Mouse (Mus musculus): Measurements from ENCODE around the gene Sec13.
A peak's percentile ranks its signal among the peaks of the same experiment; 100 is the strongest.
"Not testable (repeated sequence)": the region's sequence is repeated elsewhere in the genome, so short reads cannot be mapped to it uniquely, and the experiment has no call there.

Sec13 gene

DNA sequence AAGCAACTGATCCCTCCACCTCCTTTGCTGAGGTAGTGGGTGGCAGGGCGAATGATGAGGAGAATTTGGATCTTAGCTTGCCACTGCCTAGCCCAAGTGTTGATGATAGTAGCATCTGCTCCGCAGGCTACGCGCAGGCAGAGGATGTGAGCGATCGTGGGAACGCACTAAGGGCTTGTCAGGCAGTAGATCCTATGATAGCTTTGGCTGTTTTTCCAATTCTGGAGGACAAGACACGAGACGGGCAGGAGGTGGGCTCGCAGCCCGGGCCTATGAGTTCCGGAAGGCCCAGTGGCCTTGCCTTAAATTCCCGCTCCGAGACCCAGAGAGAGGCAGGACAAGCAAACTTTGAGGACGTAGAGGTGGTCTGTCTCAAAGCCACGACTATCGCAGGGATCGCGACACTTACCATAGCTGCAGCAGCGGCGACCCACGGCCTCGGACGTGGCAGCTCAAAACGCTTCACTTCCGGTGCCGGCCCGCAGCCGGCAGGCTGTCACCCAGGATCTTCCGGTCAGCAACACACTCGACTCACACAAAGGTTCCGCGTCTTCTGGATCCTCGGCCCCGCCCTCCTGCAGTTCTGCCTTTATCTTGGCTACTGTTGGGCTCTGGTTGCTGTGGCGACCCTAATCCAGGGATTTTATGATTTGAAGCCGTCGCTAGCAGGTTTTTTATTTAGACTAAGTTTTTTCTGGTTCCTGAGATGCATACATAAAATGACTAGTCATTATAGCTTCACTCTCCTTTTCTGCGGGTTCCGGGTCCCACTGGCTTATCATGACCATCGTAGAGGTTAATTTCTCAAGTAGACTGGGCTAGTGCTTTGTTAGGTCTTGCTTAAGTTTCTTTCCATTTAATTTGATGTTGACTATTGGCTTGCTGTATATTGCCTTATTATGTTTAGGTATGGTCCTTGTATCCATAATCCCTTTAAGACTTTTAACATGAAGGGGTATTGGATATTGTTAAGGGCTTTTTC is at the start of gene Sec13:
TSS of gene Sec13 (minus strand) at position 508 of the 982 bp plus-strand sequence.
- DNase-seq, result peak; percentile 77 to 88

DNA sequence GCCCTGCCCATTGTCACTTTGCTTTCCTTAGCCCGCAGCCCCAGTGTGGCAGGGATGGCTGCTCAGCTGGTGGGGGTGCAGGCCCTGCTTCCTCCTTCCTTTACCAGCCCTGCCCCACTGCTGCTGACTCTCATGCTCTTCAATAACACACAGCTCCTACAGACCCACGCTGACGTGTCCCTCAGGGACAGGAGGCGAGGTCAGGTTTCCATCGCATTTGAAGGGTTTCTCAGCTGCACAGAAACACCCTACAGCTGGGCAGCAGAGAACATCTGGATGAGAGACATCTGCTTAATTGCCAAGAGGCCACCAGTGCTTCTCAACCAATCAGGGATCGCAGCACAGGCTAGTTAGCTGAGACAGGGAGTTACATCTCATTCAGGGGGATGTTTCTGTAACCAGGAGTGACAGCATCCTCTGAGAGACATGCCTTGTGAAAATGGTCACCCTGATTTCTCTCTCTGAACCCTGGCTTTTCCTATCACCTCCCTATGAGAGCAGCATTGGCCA is 47.0 kb upstream of the Sec13 start:
- DNase-seq, result no peak

DNA sequence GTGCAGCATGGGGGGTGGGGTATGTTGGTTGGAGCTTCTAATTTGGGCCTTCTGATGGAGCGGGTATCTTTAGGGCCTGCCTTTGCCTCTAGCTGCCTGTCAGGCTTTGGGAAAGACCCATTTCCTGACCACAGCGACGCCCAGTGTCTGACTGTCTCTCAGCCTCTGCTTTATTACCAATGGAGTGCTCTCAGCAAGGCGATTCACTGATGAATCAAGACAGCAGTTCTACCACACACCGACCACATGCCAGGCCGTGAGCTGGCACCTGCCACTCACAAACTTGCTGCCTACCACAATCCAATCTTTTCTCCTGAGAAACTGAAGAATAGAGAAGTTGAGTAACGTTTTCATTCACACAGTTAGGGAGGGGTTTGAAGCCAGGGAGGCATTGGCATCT is 45.1 kb upstream of the Sec13 start:
- DNase-seq, result no peak

DNA sequence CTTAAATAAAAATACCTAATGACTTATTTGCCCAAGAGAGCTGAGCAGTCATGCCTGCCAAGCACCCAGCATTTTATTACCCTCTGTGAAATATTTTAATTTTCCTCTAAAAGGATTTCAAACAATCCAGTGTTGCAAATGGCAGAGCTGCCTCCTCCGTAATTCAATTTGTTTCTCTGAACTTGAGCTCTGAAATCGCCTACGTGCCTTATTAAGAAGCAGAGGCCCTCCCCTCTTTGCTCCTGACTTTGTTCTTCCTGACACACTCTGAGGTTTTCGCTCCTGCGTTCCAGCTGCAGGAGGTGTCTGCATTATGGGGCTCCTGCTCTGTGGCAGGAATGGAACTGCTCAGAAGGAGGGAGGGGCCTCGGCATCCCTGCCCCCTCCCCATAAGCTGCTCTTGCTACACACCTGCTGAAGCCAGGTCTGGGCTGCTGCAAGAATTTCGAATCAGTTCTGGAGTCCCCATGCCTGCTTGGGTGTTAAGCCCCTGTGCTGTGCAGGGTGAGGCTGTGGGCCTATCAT is 37.7 kb upstream of the Sec13 start:
- DNase-seq, result no peak

DNA sequence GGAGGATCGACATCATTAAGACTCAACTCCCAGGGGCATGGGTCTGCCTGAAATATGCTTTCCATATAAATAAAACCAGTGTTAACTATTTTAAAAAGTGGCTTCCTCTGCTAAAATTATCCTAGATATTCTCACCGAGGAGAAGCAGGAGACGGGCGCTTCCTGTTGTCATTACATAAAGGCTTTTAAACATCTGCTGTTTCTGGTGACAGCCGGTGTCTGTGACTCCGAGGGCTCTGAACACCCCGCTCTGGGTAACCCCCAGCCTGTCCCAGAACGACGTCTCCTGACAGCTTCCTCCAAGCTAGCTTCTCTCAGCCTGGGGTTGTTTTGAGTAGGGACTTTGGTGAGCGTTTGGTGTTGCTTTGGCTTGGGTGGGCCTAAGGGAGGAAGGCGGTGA is 28.3 kb upstream of the Sec13 start:
- no peak for DNase-seq

DNA sequence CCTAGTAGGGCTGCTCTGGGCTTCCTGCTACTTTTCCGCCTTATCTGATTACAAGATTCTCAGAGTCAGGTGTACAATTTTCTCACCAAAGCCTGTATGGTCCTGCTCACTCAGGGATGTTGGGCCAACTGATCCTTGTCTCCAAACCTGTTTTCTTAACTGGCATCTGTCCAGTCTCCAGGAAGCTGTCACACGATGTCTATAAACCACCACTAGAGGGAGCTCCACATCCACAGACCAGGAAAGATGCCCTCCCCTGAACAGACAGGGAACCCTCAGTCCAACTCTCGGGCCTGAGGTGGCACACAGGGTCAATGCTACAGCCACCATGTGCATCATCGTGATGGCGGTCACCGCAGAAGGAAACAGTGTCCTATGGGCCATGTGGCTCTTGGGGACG is 21.1 kb upstream of the Sec13 start:
- peak; percentile 71 to 74 for DNase-seq

DNA sequence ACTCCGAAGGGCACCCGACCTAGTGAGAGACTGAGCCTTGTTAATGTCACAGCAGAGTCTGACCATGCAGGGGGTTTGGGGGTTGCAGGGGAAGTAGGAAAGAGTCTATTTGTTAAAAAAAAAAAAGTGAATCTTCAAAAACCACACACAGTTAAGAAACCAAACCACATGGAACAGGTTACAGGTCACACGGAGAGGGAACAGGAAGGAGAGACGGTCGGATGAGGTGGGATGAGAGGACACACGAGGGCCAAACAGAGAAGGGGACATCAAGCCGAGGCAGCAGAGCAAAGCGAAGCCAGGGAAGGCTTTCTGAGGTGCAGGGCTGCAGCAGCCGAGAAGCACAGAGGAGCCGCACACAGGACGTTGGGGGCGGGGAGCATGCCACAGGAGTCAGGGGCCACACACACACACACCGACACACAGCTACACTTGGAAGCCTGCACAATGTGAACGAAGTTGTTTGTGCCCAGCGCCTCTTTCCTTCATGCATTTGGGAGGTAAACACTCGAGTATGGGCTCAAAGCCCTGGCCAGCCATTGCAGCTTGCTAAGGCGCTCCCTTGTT is 8.7 kb upstream of the Sec13 start:
- no peak for DNase-seq

DNA sequence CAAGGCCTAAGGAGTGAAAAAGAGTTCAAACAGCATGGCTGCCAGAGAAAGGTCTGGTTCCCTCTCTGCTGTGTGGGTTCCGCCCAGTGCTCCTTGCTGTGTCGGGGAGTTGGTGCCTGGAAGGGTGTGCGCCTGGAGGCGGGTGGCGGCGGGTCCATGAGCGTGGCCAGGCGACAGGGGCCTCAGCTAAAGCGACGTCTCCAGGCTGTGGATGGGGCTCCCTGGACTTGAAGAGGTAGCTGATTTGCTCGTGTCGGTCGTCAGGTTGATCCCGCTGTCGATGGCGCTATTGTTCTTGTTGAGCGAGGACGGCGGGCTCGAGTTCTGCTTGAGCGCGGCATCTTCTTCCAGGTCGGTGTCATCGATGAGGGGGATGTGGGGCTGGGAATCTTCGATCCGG is 7.8 kb upstream of the Sec13 start:
- no peak for DNase-seq

DNA sequence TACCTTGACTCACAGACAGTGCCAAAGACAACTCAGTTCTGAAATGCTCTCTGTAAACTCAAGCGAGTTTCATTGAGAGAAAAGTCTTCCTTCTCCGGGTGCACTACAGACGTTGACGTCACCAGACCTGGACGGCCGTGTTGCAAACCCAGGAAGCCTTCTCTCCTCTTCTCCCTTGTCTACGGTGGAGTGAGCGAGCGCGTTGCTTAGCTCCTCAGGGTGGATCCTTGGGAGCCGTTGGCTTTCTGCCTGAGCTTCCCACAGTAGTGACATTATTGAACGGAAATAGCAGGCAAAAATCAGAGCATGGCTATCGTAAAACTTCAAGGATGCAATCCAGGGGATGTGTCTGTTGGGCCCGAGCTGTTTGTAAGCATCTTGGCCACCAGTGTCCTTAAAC is 6.7 kb upstream of the Sec13 start:
- no peak for DNase-seq

DNA sequence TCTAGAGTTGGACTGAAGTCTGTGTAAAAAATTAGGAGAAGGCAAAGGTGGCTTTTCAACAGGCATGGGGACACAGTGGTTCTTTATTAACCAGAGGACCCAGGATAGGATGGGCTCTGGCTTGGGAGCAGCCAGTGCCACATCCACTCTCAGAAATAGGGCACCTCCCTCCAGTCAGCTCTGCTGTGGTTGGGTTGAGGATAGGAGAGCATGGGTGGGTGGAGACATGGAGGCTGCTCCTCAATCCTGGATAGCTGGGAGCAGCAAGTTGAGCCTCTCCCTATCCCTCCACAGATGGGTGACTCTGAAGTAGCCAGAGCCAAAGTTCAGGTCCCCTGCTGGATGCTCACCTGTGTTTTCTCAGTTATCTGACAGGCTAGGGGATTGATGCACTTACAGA is 4.6 kb upstream of the Sec13 start:
- DNase-seq, result no peak

DNA sequence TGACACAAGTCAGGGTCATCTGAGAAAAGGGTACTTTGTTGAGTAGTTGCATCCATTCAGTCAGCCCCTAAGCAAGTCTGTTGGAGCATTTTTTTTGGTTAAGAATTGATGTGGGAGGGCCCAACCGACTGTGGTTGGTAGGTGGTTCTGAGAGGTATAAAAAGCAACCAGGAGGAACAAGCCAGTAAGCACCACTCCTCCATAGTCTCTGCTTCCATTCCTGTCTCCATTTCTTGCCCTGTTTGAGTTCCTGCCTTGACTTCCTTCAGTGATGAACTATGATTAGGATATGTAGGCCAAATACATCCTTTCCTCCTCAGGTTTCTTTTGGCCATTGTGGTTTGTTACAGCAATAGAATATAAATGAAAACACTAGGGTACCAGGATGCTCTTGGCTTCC is 2.6 kb upstream of the Sec13 start:
- DNase-seq, result no peak

DNA sequence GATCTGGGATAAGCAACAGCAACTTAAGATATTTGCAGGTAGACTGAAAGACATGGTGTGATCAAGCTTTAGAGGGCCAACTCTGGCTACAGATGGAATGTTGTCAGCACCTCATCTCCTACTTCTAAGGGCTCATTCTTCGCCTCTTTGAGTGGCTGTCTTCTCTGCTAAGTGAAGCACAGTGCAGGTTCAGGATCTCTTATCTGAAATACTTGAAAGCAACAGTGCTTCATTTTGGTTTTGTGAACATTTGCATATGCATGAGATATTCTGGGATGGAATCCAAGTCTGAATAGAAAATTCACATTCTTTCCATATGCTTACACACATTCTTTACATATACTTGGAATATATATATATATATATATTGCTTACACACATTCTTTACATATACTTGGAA is 1.8 kb upstream of the Sec13 start:
- no peak for DNase-seq

DNA sequence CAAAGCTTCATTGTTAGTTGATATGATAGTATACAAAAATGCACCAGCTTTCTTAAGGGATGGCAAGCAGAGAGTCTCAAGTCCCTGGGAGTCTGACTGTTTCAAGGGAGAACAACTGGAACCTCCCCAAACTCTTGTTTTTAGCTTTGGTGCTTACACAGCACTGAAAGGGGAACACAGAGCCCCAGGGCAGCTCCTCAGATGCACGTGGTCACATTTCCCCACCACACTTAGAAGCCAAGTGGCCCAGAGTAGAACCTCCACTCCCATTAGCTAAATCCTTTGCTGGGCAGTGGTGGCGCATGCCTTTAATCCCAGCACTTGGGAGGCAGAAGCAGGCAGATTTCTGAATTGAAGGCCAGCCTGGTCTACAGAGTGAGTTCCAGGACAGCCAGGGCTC is 882 bp upstream of the Sec13 start:
- DNase-seq, result no peak

DNA sequence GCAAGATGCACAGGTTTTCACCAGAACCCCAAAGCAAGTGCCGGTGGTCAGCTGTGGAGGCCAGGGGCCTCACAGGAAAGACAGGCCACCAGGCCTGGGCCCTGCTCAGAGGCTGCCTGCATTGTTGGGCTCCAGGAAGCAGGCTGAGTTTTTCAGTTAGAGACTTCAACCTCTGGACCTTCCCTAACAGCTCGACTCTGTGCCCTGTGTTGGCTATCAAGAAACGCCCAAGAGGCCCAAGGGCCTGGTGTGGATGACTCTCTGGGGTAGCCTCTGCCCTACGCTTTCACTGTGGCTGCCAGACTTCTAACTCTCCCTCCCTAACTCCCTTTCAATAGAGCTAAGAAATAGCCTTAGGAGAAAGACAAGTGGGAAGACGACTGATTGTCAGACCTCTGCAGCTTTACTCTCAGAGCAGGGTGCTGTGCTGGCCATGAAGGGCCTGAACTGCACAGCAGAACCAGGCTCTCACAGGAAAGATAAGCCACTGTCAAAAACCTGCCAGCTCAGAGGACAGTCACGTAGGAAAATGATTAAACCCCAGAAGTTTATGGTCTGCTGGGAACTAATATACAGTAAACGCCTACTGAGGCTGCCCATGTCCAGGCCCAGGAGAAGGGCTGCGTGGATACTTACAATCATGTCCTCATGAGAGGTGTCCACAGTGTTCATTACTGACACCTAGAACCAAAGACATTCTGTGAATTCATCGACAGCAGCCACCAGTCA is 3.1 kb downstream of the Sec13 start:
- DNase-seq, result no peak

DNA sequence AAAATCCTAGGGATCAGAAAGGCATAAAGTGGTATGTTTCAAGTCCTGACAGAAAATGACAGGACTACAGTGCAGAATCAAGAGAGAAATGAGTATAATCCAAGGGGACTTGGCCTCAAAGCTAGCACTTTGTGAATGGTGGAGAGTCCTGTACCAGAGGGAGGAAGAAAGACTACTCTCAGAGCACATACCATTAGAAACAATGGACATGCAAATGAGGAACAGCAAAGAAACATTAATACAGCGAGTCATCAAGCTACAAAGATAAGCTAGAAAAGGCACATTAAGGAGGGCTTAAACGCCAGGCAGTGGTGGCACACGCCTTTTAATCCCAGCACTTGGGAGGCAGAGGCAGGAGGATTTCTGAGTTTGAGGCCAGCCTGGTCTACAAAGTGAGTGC is 9.2 kb downstream of the Sec13 start:
- DNase-seq, result no peak

DNA sequence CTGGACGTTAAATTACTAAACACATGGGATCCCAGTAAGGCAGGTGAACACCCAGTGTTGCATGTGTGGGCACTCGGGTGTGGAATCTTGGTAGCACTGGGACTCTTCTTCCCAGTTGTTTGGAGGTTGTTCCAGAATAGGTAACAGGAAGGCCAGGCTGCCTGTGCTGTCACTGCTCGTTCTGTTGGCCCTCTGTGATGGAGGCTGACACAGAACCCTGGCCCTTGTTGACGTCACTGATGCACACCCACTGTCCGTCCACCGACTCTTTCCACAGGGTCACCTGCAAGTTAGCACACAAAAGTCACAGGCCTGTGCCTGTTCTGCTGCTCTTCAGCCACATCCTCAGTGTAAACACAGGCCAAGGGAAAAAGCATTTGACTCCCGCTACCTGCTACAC is 12.4 kb downstream of the Sec13 start:
- DNase-seq, result no peak

DNA sequence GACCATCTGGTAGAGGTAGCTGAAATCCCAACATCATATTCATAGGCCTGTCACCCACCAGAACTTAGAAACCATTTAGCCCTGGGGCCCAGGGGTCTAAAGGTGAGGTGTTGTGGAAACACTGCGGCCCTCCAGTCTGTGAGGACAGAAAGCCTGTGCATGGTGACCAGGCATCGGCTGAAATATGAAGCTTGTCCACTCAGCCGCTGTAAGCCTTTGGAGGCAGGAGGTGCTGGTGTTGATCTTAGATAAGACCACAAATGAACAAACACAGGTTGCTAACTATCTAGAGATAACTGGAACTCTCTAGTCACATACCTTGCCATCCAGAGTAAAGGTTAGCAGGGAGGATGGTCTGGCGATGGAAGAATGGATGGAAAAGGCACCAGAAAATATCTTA is 19.5 kb downstream of the Sec13 start:
- no peak for DNase-seq

DNA sequence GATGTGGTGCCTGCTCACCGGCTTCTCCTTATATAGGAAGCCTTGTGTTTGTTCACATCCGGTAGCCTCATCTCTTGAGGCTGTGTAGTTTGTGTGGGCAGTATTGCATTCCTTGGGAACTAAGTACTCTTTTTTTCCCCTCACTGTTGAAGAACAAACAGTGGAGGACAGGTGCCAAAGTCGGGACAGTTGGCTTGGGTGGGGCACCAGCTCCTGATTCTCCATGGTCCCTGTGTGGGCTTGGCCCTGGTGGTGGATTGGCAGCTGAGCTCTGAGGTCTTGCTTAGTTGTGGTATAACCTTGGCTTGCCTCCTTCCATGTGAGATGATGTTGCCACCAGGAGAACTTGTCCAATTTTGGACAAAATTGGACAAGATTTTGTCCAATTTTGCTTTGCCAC is 20.7 kb downstream of the Sec13 start, which contains the start of gene Ghrl:
TSS of gene Ghrl (minus strand) at position 3 of the 400 bp plus-strand sequence.
- DNase-seq, result no peak

DNA sequence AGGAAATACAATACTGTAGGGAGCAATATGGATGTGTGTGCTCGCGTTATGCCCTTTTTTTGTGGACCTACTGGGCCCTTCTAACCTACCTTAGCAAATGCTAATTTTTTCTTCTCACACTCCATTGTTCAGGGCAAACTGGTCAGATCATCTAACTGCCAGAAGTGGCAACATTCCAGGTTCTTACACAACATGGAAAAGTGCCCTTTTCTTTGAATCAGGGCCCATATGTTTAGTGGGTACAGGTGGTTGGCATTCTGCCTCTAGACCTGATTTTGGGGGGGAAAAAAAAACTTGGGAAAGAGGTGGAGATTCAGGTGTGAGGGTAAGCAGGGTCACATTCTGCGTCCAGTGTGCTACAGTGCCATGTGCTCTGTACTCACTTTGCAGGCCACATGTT is 23.0 kb downstream of the Sec13 start:
- DNase-seq, result peak; percentile 53 to 58

DNA sequence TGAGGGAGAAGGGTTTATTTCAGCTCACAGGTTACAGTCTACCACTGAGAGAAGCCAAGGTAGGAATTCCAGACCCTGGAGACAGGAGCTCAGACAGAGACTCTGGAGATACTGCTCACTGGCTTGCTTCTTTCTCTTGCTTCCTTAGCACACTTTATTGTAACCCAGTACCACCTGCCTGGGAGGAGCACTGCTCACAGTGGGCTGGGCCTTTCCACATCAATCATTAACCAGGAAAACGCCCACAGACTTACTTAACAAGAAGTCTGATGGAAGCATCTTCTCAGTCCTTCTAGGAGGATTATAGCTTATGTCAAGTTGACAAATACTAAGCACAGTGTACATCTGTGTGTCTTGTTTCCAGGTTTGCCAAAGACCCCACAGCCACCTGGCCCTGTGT is 25.7 kb downstream of the Sec13 start:
- DNase-seq, result no peak

DNA sequence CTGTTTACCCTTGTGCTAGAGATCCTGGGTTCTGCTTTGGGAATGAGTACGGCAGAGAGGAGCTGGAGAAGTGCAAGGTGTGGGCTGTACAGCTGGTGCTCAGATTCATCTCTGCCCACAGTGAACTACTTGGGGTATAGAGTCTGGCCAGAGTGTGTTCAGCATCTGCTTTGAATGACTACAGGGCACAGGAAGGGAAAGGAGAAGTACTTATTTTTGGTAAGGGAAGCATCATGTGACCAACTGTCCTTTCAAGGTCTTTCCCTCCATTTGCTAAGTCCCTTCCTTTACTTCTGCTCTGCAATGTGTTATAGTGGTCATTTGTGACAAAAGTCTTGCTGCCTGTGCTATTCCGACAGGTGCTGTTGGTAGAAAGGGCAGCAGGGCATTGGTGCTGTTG is 26.3 kb downstream of the Sec13 start:
- no peak for DNase-seq

DNA sequence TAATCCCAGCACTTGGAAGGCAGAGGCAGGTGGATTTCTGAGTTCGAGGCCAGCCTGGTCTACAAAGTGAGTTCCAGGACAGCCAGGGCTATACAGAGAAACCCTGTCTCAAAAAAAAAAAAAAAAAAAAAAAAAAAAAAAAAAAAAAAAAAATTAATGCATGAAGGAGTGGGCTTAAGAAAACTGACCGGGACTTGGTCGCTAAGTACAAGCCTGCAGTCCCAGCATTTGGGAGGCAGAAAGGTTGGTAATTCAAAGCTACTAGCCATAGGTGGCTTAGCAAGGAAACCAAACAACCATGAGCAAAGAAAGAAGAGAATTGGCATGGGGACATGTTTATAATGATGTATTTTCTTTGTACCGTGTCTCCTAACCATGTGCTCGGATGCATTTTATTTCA is 27.2 kb downstream of the Sec13 start:
- not testable (repeated sequence) for DNase-seq

DNA sequence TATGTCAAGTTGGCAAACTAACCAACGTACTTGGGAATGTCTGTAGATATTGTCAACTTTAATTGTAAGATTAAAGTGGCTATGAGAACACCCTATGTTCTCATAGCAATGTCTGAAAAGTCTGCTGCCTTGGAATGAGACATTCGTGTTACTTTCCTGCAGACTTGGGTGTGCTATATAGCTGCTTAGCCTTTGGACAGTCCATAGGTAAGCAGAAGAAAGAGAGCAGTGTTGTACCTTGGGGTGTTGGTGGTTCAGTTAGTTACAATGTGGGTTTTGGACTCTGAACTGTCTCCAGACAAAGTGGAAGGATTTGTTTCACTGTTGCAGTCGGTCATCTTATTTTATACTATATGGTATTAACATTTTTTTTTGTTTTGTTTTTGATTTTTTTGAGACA is 27.8 kb downstream of the Sec13 start:
- no peak for DNase-seq
